Mouse (Mus musculus) layer of hippocampus, postnatal 10 days (tissue): ENCODE measurements around the gene Marveld2. TPM values are rescaled to one million over a fixed set of nuclear protein-coding genes. Genes with fewer than 3 reads are reported as not detected.
A peak's percentile ranks its signal among the peaks of the same experiment; 100 is the strongest.

Source experiments
- DNase-seq, 2 experiments: peaks; one replicate each; pipeline ENCODE4 v3.0.0; 2021; ENCODE audit warnings: low spot score in 2 of 2
- long read RNA-seq: library from polyadenylated mRNA; stranded (forward); transcript quantifications from one replicate; pipeline ENCODE4 v2.0.0, GENCODE M21; 2023
- total RNA-seq, 2 experiments: library from RNA; stranded (reverse); gene quantifications; 2 replicates each; pipeline ENCODE4 v1.2.3; 2021

Marveld2 gene
- total RNA-seq = 1 to 10 TPM; 1.9 to 2.8 TPM
- long read RNA-seq, partial matches to known transcripts = 0 of 1 reads
- long read RNA-seq, other reads (novel, unspliced or antisense) = 0 of 1 reads

DNA sequence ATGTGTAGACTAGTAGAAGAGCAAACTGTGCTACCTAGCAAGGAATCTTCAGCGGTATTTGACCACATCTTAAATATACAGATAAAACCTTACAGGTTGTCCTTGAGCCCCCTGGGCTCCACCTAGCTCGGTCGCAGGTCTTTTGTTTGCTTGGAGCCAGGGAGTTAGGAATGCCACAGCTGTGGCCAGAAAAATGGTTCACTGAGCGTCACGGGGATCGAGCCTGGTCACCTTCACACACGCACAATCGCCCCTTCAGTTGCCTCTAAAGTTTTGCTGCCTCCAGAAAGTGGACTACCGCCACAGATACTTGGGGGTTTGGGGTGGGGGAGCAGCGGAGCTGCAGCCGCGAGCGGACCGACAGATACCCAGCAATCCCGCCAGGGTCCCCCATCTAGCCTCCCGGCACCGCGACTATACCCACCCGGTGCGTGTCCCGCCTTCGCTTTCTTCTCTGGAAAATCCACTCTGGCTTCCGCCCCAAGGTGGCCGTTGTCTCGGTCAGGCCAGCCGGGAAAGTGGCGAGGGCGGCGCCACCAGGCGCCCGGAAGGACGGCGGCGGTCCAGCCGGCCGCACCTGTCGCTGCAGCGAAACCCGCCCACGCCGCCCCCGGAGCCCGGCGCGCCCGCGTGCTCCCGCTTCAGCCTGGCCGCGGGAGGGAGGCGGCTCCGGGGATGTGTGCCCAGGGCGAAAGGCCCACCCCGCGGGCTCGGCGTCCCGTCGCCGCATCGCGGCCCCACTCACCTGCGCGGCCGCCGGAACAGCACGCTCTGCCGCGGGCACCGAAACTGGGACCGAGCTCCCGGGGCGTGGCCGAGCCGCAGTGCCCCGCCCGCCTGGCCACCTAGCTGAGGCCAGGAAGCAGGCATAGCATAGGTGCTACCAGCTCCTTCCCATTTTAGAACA, at the start of gene Marveld2:
Gene Marveld2, minus strand, starts transcription at position 791 of the 907 bp plus-strand sequence.
- peak; percentile 20 to 42 for DNase-seq

- DNase-seq = peak; percentile 63 to 65
Measured at GRCm38 (mm10) chr13:100659864-100660456, 43.2 kb upstream of the Marveld2 start.

DNA sequence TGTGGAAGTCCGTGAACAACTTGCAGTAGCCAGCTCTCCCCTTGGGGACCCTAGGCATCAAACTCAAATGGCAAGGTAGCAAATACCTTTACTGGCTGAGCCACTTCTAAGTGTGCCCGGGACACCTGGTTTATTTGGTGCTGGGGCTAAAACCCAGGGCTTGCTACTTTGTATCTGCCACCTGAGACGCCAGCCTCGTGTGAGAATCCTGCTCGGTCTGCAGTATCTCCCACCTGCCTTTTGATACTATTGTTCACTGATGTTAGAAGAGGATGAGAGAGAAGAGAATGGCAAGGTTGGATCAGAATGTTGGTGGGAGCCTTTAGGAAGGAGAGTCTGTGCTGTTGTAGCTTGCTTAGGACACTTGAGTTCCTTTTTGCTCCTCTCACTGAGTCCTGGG, 41.3 kb upstream of the Marveld2 start:
- DNase-seq = no peak

DNA sequence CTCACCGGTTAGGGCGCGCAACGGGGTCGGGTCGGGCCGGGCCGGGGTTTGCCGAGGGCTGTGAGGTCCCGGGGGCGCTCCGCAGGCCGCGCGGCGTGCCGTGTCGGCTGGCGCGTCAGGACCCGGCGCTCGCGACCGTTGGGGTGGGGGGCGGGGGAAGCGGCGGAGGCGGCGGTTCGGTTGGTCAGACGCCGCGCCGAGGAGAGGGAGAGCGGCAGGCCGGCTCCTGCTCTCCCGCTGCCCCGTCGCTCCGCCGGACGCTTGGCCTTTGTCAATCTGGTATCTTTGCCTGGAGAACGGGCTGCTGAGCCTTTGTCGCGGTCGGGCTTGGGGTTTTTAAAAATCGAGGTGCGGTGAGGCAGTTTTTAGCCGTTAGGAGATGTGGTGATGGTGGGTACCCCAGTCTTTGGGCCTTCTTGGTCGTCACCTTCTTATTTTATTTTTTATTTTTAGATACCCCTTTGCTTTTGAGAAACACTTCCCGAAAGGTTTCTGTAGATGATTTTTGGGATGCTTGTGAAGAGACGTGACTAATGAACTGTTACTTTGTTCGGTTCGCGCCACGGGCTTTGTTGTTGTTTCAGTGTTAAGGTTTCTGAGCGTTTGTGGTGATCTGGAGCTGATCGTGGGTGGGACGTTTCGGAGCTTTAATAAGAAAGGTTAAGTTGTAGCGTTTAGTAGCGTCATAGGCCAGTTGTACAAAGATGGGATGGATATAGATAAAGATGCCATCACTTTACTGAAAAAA, 34.8 kb upstream of the Marveld2 start, which contains the start of gene Taf9:
Gene Taf9, plus strand, starts transcription at position 141 of the 748 bp plus-strand sequence.
- DNase-seq = no peak

- peak; percentile 95 to 98 for DNase-seq
Measured at GRCm38 (mm10) chr13:100650550-100651438, 34.0 kb upstream of the Marveld2 start, which contains the start of the genes Ak6 and Rad17. TSS of gene Ak6 (plus strand) at chr13:100650979. TSS of gene Rad17 (minus strand) at chr13:100651051.

GRCm38 (mm10) chr13:100648223-100648622, 31.5 kb upstream of the Marveld2 start:
- DNase-seq = no peak

DNA sequence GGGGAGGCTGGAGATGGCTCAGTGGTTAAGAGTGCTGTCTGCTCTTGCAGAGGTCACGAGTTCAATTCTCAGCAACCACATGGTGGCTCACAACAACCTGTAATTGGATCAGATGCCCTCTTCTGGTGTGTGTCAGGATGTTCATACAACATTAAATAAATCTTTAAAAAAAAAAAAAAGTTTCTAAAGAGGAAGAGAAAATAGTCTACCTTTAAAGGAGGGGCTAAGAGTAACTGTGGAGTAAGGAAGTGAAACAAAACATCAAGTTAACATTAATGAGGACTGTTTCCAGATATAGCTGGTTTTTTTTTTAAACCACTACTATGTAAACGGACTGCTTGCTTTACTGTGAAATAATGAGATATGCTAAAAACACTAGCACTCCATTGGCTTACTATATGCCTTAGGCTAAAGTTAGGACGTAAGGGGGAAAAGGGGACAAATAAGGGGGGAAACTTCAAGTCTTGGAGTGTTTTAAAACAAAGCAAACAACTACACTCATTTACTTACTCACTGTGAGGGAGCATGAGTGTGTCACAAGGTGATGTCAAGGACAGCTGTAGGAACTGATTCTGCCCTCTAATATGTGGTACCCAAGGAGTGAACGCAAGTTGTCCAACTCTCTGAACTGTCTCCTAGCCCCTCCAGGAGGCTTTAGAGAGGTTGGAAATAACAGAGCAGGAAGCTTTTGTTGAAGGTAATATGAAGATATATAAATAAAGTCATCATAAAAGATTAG, 25.9 kb upstream of the Marveld2 start:
- no peak for DNase-seq

- DNase-seq = no peak
Measured at GRCm38 (mm10) chr13:100634106-100634691, 17.4 kb upstream of the Marveld2 start.

GRCm38 (mm10) chr13:100622241-100622640, 5.5 kb upstream of the Marveld2 start:
- DNase-seq = no peak

DNA sequence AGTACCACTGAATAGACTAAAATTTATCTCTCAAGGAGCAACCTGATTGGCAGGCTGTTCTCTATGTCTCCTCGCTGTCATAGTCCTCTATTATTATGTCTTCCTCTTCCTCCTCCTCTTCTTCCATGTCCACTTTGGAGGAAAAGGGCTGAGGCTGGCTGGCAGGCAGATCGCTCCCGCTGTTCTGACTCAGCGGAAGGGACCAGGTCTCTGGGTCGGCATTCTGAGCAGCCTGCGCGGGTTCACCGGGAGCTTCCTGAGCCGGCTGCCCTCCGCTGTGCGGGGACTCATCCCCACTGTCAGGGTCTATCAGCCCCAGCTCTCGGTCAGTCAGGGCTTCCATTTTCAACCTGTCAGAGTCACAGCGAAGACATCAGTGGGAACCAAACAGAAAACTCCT, 812 bp upstream of the Marveld2 start:
- DNase-seq = no peak

DNA sequence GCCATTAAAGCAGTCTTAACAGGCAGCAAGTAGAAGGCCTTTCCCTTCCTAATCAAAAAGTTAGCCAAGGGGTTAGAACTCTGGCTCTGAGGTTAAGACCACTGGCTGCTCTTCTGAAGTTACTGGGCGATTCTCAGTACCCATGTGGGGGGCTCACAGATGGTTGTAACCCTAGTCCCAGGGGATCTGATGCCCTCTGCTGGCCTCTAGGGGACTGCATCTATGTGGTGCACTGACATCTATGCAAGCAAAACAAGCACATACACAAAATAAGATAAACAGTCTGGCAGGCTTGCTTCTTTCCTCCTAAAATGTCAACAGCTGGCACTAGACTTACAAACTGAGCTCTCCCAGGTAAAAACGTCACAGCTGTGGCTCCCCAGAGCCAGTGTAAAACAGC, 3.9 kb downstream of the Marveld2 start:
- no peak for DNase-seq

DNA sequence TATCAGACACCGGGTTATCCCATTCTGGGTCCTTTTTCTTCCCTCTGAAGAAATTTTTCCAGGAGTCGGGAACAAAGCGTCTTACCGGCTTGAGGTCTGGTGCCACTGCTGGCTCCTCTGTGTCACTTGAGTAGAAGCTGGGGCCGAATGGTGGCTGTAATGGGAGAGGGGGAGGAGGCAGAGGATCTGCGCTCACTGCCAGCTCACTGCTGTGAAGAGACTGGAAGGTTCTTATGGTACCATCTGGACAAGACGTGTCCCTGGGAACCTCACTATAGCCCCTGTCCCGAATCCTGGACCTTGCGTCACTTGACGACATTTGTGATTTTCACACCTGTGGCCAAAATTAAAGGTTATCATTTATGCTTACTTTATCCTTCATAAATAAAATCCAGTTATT, 4.5 kb downstream of the Marveld2 start:
- no peak for DNase-seq

GRCm38 (mm10) chr13:100611266-100611665, 5.5 kb downstream of the Marveld2 start:
- DNase-seq = no peak

GRCm38 (mm10) chr13:100607756-100608155, 9.0 kb downstream of the Marveld2 start:
- no peak for DNase-seq

GRCm38 (mm10) chr13:100605845-100606244, 10.9 kb downstream of the Marveld2 start:
- DNase-seq = no peak

DNA sequence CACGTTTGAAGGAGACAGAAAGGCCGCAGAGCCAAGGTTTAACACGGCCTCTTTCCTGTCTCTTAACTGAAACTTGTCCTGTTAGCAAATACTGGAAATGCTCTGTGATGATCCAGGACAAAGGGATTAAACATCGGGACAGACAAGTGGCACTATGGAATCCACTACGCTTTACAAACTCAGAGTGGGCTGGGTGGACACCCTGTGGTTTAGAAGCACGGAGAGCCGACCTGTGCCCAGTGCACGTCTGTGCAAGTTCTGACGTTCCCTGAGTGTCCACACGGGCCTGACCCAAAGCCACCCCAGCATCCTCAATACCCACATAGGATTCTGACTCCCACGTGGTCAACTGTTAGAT, 13.1 kb downstream of the Marveld2 start:
- no peak for DNase-seq

GRCm38 (mm10) chr13:100603031-100603737, 13.6 kb downstream of the Marveld2 start:
- DNase-seq = no peak

DNA sequence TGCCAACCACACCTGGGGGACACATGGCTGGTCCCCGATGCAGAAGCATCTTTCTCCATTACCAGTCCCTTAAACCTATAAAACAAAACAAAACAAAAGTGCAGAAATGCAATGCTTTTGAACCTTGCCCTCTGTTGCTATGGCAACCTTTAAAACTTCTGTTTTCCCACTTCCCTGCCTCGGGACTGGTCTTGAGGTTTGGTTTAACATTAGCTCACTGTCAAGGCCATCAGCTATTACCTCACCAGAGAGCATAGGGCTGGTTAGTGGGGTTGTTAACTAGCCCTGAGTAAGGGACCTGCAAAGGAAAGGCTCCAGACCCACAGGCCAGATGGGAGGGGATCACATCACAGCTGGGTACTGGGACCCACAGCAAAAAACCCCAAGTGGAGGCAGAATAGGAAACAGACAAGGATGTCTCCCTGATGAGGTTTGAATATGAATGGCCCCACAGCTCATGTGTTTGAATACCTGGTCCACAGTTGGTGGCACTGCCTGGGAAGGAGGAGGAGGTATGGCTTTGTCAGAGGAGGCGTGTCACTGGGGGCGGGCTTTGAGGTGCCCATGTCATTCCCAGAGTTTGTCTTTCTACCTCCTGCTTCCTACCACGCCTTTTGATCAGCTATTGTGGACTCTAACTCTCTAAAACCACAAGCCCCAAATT, 14.4 kb downstream of the Marveld2 start:
- no peak for DNase-seq
